Mouse (Mus musculus) naive thymus-derived CD4-positive, alpha-beta T cell, adult 5 months (primary cell): Measurements from ENCODE around the gene Tomm20l. TPM values are rescaled to one million over a fixed set of nuclear protein-coding genes. Genes with fewer than 3 reads are reported as not detected.

Experiments used
- polyA plus RNA-seq: library from polyadenylated mRNA; unstranded; fragments of 100-300 nt; shearing (Covaris generic); gene quantifications from one replicate; pipeline ENCODE4 v1.2.1, GENCODE M21; 2017

Tomm20l gene
- polyA plus RNA-seq, result not detected

GRCm38 (mm10) chr12:71111331-71111730 lies at the start of gene Tomm20l:
Gene Tomm20l, plus strand, starts transcription at chr12:71111428.

DNA sequence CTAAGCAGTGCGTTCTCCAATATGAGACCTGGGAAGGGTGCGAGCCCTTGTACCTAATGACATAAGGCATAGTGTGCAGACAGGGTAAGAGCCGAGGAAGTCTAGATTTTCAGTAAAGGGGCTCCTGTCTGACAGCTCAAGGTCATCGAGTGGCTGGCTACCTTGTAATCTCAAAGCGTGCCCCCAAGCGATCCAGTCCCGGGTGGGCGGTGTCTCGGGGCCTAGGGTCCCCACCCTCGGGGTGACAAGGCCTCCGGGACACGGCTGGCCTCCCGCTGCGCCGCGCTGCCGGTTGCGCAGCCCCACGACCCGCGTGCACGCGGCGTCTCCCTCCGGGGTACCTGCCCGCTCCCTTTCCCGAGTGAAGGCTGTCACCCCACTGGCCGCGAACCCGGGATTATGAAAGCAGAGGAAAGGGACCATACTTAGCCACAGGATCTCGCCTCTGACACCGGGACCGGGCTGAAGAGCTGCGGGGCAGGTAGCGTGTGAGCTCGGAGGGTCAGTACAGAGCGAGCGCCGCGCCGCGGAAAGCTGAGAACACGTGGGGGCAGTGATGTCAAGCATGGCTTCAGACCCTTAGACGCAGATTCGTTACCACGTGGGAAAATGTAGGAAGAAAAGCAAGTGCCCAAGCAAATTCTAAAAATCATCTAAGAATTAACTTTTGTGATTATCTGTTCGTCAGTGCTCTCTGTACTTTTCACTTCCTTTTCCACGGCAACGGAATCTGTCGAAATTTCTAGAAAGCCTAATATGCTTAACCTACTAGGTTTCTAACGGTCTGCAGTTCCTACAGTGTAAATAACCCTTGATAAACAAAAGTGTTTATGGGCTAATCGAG lies 25.1 kb downstream of the Tomm20l start, which contains the start of the genes Timm9 and 2700049A03Rik:
Gene Timm9 (minus strand): TSS at position 555 of the 844 bp plus-strand sequence.
Gene 2700049A03Rik (plus strand): TSS at position 719 of the 844 bp plus-strand sequence.

Other genes starting within 250 kb of the Tomm20l start
- 433 TPM for gene Actr10, start 173.6 kb upstream of the Tomm20l start, polyA plus RNA-seq
- gene Psma3, start 136.8 kb upstream of the Tomm20l start, polyA plus RNA-seq, result 297 TPM
- gene Arid4a, start 95.4 kb upstream of the Tomm20l start, polyA plus RNA-seq, result 231 TPM
- gene Timm9, start 25.3 kb downstream of the Tomm20l start, polyA plus RNA-seq, result 57.1 TPM
- 14.5 TPM for gene 2700049A03Rik, start 25.4 kb downstream of the Tomm20l start, polyA plus RNA-seq
- 0.19 TPM for gene Dact1, start 198.5 kb downstream of the Tomm20l start, polyA plus RNA-seq